Mouse (Mus musculus) lung, embryonic 16.5 days (tissue): ENCODE measurements around the gene Znrf2. TPM values are rescaled to one million over a fixed set of nuclear protein-coding genes. Genes with fewer than 3 reads are reported as not detected.

Experiments used
- ATAC-seq: fragments of 200-750 bp; cut with Nextera tagmentation; 2 replicates; pipeline ENCODE4 v1.8.0; 2017; ENCODE audit warnings: low read depth, mild to moderate bottlenecking, moderate library complexity
- H3K27ac ChIP-seq: fragments of 300-500 bp; sonication (generic); 2 replicates; pipeline ENCODE4 v1.5.1; 2014; ENCODE audit warnings: mild to moderate bottlenecking, control low read depth, low read length
- H3K27me3 ChIP-seq: fragments of 300-500 bp; sonication (generic); 2 replicates; pipeline ENCODE4 v1.6.1; 2014; ENCODE audit warnings: low read depth, low read length, mixed read lengths; ENCODE audit not compliant: control insufficient read depth, insufficient read depth
- H3K36me3 ChIP-seq: fragments of 300-500 bp; sonication (generic); 2 replicates; pipeline ENCODE4 v1.6.1; 2014; ENCODE audit warnings: low read length; ENCODE audit not compliant: control insufficient read depth, insufficient read depth
- H3K4me1 ChIP-seq: fragments of 300-500 bp; sonication (generic); replicated peaks from 2 replicates; pipeline ENCODE4 v1.6.1; 2014; ENCODE audit warnings: low read length, mixed read lengths; ENCODE audit not compliant: control insufficient read depth, insufficient read depth
- H3K4me2 ChIP-seq: fragments of 300-500 bp; sonication (generic); 2 replicates; pipeline ENCODE4 v1.6.1; 2014; ENCODE audit warnings: low read depth, low read length, control low read depth
- H3K4me3 ChIP-seq: fragments of 300-500 bp; sonication (generic); 2 replicates; pipeline ENCODE4 v1.5.1; 2014; ENCODE audit warnings: mild to moderate bottlenecking, low read length, control low read depth
- H3K9ac ChIP-seq: fragments of 300-500 bp; sonication (generic); 2 replicates; pipeline ENCODE4 v1.6.1; 2014; ENCODE audit warnings: low read length, control low read depth
- H3K9me3 ChIP-seq: fragments of 300-500 bp; sonication (generic); 2 replicates; pipeline ENCODE4 v1.6.1; 2016; ENCODE audit warnings: low read length; ENCODE audit not compliant: control insufficient read depth
- WGBS: fragments of 180-500 bp; shearing (Covaris S2); extraction: QIAGEN DNeasy Blood & Tissue Kit; methylation state at CpG from one replicate; pipeline ENCODE4 v1.1.7; 2014; 5-methylcytosine and 5-hydroxymethylcytosine counted together
- polyA plus RNA-seq: library from polyadenylated mRNA; unstranded; fragments of >200 nt; fragmentation: Nextera tagmentation; extraction: Ambion mirVana; gene quantifications from 2 replicates; pipeline ENCODE4 v1.2.1, GENCODE M21; 2015

The Znrf2 gene
- polyA plus RNA-seq, 1 experiment from 2014 or later, result 3.3 TPM

GRCm38 (mm10) chr6:54877651-54878050 lies 60.9 kb downstream of the Znrf2 start:
- Histone ChIP-seq H3K36me3 (no peaks in the 10 kb centered on the region), H3K4me3 (no peak overlapping the region), H3K9me3 (no peaks in the 10 kb centered on the region), H3K27ac (no peak overlapping the region), H3K27me3 (no peaks in the 10 kb centered on the region), H3K9ac (no peak overlapping the region), H3K4me2 (no peak overlapping the region), H3K4me1 (no peaks in the 10 kb centered on the region; the same call in 1 of the 2 replicates)
- ATAC-seq, result no peak
- WGBS, result 86% methylated on average over 3 of the region's 3 CpGs

DNA sequence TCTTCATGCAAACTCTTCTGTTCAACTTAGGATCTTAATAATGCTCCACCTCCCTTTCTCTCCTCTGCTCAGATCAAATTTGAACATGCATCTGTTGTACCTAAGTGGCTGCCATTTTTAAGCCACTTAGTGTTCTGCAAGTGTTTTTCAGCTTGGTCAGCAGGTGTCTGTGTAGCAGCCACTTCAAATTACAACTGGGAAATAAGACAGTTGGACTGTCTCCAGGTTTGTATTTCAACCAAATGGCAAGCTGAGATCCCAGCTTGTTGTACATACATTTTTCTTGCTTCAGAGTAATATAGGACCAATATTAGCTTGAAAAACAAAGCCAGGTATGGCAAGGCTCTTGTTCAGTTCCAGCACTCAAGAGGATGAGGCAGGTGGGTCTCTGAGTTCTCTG lies 61.8 kb downstream of the Znrf2 start:
- Histone ChIP-seq H3K36me3 (no peaks in the 10 kb centered on the region), H3K27ac (no peak overlapping the region), H3K27me3 (no peaks in the 10 kb centered on the region)

DNA sequence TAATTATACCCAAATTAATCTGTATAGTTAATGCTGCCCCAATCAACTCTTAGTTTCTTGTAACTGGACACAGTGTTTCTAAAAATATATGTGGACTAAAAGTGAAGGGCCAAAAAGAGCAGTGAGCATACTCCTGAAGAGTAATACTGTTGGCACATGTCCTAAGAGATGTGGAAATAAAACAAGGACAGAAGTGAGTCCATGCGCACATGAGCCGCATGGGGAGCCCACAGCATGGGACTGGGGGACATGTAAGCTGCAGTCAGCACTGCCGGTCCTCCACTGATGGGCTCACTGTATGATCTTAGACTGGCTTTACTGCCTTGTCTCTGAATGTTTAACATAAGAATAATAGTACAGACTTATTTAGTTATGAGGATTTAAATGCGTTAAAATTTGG lies 63.4 kb downstream of the Znrf2 start:
- H3K27me3 ChIP-seq, result no peaks in the 10 kb centered on the region
- ATAC-seq, result no peak
- no peak overlapping the region for H3K27ac ChIP-seq
- no peaks in the 10 kb centered on the region for H3K36me3 ChIP-seq
- no peak overlapping the region for H3K4me3 ChIP-seq
- H3K9ac ChIP-seq, result no peak overlapping the region
- no peak overlapping the region for H3K4me2 ChIP-seq
- no peaks in the 10 kb centered on the region for H3K9me3 ChIP-seq
- WGBS, result 89% methylated on average over 4 of the region's 4 CpGs
- no peaks in the 10 kb centered on the region; the same call in 1 of the 2 replicates for H3K4me1 ChIP-seq

More for the DNA sequence above, 61.8 kb downstream of the Znrf2 start:
- H3K9me3 ChIP-seq, result no peaks in the 10 kb centered on the region
- H3K9ac ChIP-seq, result no peak overlapping the region
- H3K4me2 ChIP-seq, result no peak overlapping the region
- H3K4me1 ChIP-seq, result no peaks in the 10 kb centered on the region; the same call in 1 of the 2 replicates
- H3K4me3 ChIP-seq, result no peak overlapping the region
- no peak for ATAC-seq

DNA sequence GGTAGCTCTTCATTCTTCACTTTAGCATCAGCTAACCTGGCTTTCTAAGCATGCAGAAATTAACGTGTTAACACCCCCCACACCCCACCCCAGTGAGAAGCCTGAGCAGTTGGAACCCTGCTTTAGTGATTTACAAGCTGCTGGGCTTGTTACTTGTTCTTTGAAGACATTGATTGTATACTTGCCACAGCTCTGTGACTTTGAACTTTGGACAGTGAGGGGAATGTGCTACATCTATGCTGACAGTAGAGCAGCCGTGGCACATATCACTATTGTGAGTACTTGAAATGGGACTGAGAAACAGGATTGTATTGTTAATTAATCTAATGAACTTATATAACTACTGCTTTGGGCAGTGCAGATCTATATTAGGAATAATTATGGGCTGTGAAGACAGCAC lies 66.7 kb downstream of the Znrf2 start:
- H3K9ac ChIP-seq, result no peak overlapping the region
- no peaks in the 10 kb centered on the region for H3K9me3 ChIP-seq
- H3K27ac ChIP-seq, result no peak overlapping the region
- H3K4me3 ChIP-seq, result no peak overlapping the region
- no peaks in the 10 kb centered on the region for H3K27me3 ChIP-seq
- H3K4me2 ChIP-seq, result no peak overlapping the region
- 56% methylated on average over 2 of the region's 2 CpGs for WGBS
- H3K36me3 ChIP-seq, result no peaks in the 10 kb centered on the region
- no peaks in the 10 kb centered on the region for H3K4me1 ChIP-seq
- ATAC-seq, result no peak

DNA sequence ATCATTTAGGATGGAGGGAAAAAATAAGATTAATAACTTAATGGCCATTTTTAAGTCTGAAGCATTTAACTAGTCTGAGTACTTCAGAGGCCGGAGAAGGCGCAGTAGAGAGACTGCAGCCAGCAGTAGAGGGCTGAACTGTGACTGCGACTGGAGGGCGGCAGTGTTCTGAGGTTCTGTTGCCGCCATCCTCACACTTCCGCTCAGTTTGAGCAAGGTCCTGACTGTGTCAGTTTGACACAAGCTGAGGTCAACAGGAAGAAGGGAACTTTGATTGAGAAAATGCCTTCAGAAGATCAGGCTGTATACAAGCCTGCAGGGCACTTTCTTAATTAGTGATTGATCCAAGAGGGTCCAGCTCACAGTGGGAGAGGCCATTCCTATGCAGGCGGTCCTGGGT lies 69.5 kb downstream of the Znrf2 start:
- no peaks in the 10 kb centered on the region for H3K36me3 ChIP-seq
- H3K27ac ChIP-seq, result no peak overlapping the region
- 72% methylated on average over 7 of the region's 7 CpGs for WGBS
- ATAC-seq, result 0 out of 2 replicates have a peak, but pooled peaks have one; percentile 38
- H3K4me1 ChIP-seq, result no peaks in the 10 kb centered on the region
- no peaks in the 10 kb centered on the region for H3K9me3 ChIP-seq
- no peak overlapping the region for H3K4me2 ChIP-seq
- no peak overlapping the region for H3K4me3 ChIP-seq
- no peaks in the 10 kb centered on the region for H3K27me3 ChIP-seq
- H3K9ac ChIP-seq, result no peak overlapping the region

DNA sequence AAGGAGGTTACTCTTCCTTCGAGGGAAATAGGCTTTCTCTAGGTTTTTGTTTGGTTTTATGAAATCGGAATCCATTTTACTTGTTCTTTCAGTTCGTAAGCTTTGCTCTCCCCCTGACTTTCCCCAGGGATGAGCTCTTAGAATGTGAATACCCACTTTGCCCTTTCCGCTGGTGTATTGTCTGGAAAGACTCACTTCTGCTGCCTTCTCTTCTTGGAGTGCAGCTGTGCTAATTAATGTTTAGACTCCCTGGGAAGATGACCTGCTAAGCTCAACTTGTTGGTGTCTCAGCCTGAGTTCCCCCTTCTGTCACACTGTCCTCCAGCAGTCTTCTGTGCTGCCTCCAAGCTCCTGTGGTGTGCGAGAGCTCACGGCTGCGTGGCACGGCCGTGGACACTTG lies 73.5 kb downstream of the Znrf2 start:
- no peak overlapping the region for H3K27ac ChIP-seq
- no peaks in the 10 kb centered on the region for H3K36me3 ChIP-seq
- no peak overlapping the region for H3K9ac ChIP-seq
- no peaks in the 10 kb centered on the region for H3K27me3 ChIP-seq
- H3K4me2 ChIP-seq, result no peak overlapping the region
- H3K9me3 ChIP-seq, result no peaks in the 10 kb centered on the region
- no peaks in the 10 kb centered on the region for H3K4me1 ChIP-seq
- no peak for ATAC-seq
- WGBS, result 87% methylated on average over 9 of the region's 9 CpGs
- no peak overlapping the region for H3K4me3 ChIP-seq

DNA sequence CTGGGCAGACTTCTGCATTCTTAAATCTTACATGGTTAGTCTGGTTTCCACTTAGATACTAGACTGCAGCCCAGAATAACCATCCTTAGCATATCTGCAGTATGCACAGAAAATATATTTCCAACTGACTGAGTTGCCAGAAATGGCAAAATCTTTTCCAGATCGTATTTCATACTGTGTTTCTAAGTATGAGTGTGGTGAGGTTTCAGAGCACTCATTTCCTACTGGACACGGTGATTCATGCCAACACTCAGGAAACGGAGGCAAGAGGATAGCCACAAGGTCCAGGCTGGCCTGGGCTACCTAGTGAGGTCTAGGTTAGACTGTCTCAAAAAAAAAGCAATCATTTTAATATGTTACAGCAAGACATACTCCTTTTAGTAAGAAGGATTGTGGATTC lies 74.7 kb downstream of the Znrf2 start:
- Histone ChIP-seq H3K27me3 (no peaks in the 10 kb centered on the region), H3K27ac (no peak overlapping the region), H3K4me1 (no peaks in the 10 kb centered on the region), H3K36me3 (no peaks in the 10 kb centered on the region), H3K4me2 (no peak overlapping the region), H3K9ac (no peak overlapping the region), H3K4me3 (no peak overlapping the region), H3K9me3 (no peaks in the 10 kb centered on the region)
- ATAC-seq, result no peak
- WGBS, result 74% methylated on average over 3 of the region's 3 CpGs

DNA sequence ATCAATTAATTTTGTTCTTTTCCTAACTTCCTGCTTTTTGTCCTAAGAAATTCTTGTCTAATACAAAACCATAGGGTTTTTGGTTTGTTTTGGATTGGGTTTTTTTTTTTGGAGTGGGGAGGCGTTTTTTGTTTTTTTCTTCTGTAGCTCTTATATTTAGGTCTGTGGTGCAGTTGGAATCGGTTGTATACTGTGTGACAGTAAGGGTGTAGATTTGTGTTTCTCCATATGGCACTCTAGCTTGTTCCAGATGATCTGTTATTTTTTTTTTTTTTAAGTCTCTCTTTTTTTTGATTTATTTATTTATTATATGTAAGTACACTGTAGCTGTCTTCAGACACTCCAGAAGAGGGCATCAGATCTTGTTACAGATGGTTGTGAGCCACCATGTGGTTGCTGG lies 83.5 kb downstream of the Znrf2 start:
- no peak for ATAC-seq

DNA sequence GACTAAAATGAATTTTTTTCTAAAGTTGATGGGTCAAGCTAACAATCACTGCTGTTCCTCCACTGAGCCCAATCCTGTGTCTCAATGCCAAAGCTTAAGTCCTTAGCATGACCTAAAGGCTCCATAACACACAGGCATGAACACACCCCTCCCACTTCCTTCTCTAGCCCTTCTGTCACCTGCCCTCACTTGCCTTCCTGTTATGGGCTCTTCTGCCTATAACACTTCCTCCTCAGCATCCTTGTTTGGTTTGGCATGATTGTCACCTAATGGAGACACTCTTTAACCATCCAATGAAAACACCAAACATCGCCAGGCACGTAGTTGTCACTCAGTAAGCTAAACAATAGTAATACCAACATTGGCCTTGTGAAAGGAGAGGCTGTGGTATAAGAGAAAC lies 85.8 kb downstream of the Znrf2 start:
- 76% methylated on average over 2 of the region's 2 CpGs for WGBS
- Histone ChIP-seq H3K27ac (no peak overlapping the region), H3K4me2 (no peak overlapping the region), H3K4me1 (no peaks in the 10 kb centered on the region), H3K36me3 (no peaks in the 10 kb centered on the region), H3K27me3 (no peaks in the 10 kb centered on the region), H3K9ac (no peak overlapping the region), H3K9me3 (no peaks in the 10 kb centered on the region), H3K4me3 (no peak overlapping the region)
- no peak for ATAC-seq

More for the DNA sequence above, 83.5 kb downstream of the Znrf2 start:
- Histone ChIP-seq H3K4me3 (no peak overlapping the region), H3K4me1 (no peaks in the 10 kb centered on the region), H3K27ac (no peak overlapping the region), H3K9me3 (no peaks in the 10 kb centered on the region), H3K36me3 (no peaks in the 10 kb centered on the region), H3K4me2 (no peak overlapping the region), H3K9ac (no peak overlapping the region), H3K27me3 (no peaks in the 10 kb centered on the region)
- WGBS, result 63% methylated on average over 2 of the region's 2 CpGs
